29 mouse cellular contexts compared by ENCODE assay signal in the genomic region with DNA sequence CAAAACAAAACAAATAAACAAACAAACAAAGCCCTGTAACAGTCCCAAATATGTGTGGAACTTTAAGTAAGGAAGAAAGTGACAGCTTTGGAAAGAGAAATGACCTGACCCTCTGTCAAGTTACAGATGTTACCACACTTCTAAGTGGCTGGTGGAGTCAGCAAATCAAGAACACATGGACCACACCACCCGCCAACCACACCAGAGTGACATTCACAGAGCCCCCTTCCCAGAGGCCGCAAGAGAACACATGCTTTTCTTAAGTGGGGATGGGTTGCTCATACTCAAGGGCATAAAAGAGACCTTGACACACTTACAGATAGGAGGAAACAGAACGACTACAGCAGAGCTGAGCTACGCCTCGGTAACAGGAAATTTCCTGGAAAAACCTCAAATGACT. TPM values are rescaled to one million over a fixed set of nuclear protein-coding genes. Genes with fewer than 3 reads are reported as not detected.
DNase-seq lines count a peak whose midpoint lies in the region; ATAC-seq and TF ChIP-seq lines count a peak whose summit lies in the region.
"Had no signal": no experiment of that assay in that cellular context is flagged by ENCODE, and none has a peak within 500 bp of the region (broad histone marks: within the 10 kb centered on the region; RNA-seq: fewer than 3 reads in every experiment).

No protein-coding gene starts in this region.

- no peak overlapping the region for H3K4me2 ChIP-seq in embryonic facial prominence, embryonic 11.5 days (ENCODE audit: low read depth, low read length)
- no peak overlapping the region for H3K4me2 ChIP-seq in embryonic facial prominence, embryonic 15.5 days (replicated peaks)
- H3K4me2 ChIP-seq in limb, embryonic 11.5 days (ENCODE audit: low read depth, severe bottlenecking): no peak overlapping the region
- H3K4me2 ChIP-seq in lung, postnatal 0 days (replicated peaks; ENCODE audit: low read depth, low read length): no peak overlapping the region
- H3K4me2 ChIP-seq: forebrain, embryonic 12.5 days; forebrain, embryonic 15.5 days; heart, embryonic 12.5 days; heart, embryonic 15.5 days; hindbrain, embryonic 13.5 days; intestine, embryonic 15.5 days had no signal

- H3K4me1 ChIP-seq in embryonic facial prominence, embryonic 11.5 days (ENCODE audit: control insufficient read depth, insufficient read depth, low read length): no peaks in the 10 kb centered on the region
- peaks cover 10% of the 10 kb centered on the region for H3K4me1 ChIP-seq in embryonic facial prominence, embryonic 15.5 days
- 0 out of 2 replicates have a peak, but pooled peaks cover 3% of the 10 kb centered on the region for H3K4me1 ChIP-seq in limb, embryonic 11.5 days (ENCODE audit: control insufficient read depth, insufficient read depth, low read length)
- no peaks in the 10 kb centered on the region for H3K4me1 ChIP-seq in lung, postnatal 0 days (ENCODE audit: insufficient read depth, low read depth, low read length)
- H3K4me1 ChIP-seq: forebrain, embryonic 15.5 days; heart, embryonic 12.5 days; heart, embryonic 15.5 days; intestine, embryonic 15.5 days had no signal

- H3K27me3 ChIP-seq in embryonic facial prominence, embryonic 11.5 days (ENCODE audit: control insufficient read depth, insufficient read depth, low read length): no peaks in the 10 kb centered on the region
- no peaks in the 10 kb centered on the region for H3K27me3 ChIP-seq in embryonic facial prominence, embryonic 15.5 days
- no peaks in the 10 kb centered on the region for H3K27me3 ChIP-seq in limb, embryonic 11.5 days (ENCODE audit: control insufficient read depth, insufficient read depth, low read length)
- no peaks in the 10 kb centered on the region for H3K27me3 ChIP-seq in lung, postnatal 0 days (replicated peaks; ENCODE audit: insufficient read depth, low read length)
- H3K27me3 ChIP-seq: forebrain, embryonic 12.5 days; forebrain, embryonic 15.5 days; heart, embryonic 12.5 days; heart, embryonic 15.5 days; hindbrain, embryonic 13.5 days; intestine, embryonic 15.5 days had no signal

- peak; percentile 30 for DNase-seq in embryo, embryonic 11 days
- peak; percentile 48 for DNase-seq in embryonic facial prominence, embryonic 11.5 days (ENCODE audit: low spot score)
- peak; percentile 39 for DNase-seq in limb, embryonic 11.5 days (ENCODE audit: low spot score)
- DNase-seq in neural tube, embryonic 10.5 days (ENCODE audit: extremely low spot score, low spot score): no peak
- no peak for DNase-seq in lung, postnatal 0 days (ENCODE audit: low spot score)
- no peak for DNase-seq in frontal cortex, postnatal 14 days (ENCODE audit: low spot score in 2 of 2)
- DNase-seq: adrenal gland, adult 8-10 months; adrenal gland, postnatal 25 days; cerebellum, adult 11-12 months; cerebellum, adult 8-10 months; cerebellum, postnatal 10 days; cerebellum, postnatal 36 days; gastrocnemius, adult 2 months; gastrocnemius, postnatal 14 days; heart, adult 11 months; heart, postnatal 10 days; heart, postnatal 36 days; kidney, adult 11 months had no signal

- H3K9ac ChIP-seq in embryonic facial prominence, embryonic 11.5 days (replicated peaks; ENCODE audit: low read length): no peak overlapping the region
- H3K9ac ChIP-seq in embryonic facial prominence, embryonic 15.5 days: no peak overlapping the region
- H3K9ac ChIP-seq in limb, embryonic 11.5 days (ENCODE audit: low read length): no peak overlapping the region
- H3K9ac ChIP-seq in lung, postnatal 0 days (replicated peaks; ENCODE audit: low read depth): no peak overlapping the region
- H3K9ac ChIP-seq: forebrain, embryonic 12.5 days; forebrain, embryonic 15.5 days; heart, embryonic 12.5 days; heart, embryonic 15.5 days; hindbrain, embryonic 13.5 days; intestine, embryonic 15.5 days had no signal

- no peak for TF ChIP-seq EP300 in lung, postnatal 0 days (IDR thresholded peaks at IDR 0.05)

- WGBS in embryonic facial prominence, embryonic 11.5 days: 38% methylated on average over 5 of the region's 5 CpGs
- WGBS in embryonic facial prominence, embryonic 15.5 days: 35% methylated on average over 5 of the region's 5 CpGs
- 30% methylated on average over 5 of the region's 5 CpGs for WGBS in limb, embryonic 11.5 days
- whole genome bisulfite sequencing in lung, postnatal 0 days: 67% methylated on average over 5 of the region's 5 CpGs

- no peak overlapping the region for H3K4me3 ChIP-seq in embryonic facial prominence, embryonic 11.5 days (ENCODE audit: low read depth, low read length)
- H3K4me3 ChIP-seq in embryonic facial prominence, embryonic 15.5 days (replicated peaks): no peak overlapping the region
- no peak overlapping the region for H3K4me3 ChIP-seq in limb, embryonic 11.5 days (ENCODE audit: low read depth, low read length)
- H3K4me3 ChIP-seq in lung, postnatal 0 days (ENCODE audit: low read depth, low read length): no peak overlapping the region
- H3K4me3 ChIP-seq: erythroblast, embryonic 14.5 days; forebrain, embryonic 12.5 days; forebrain, embryonic 15.5 days; gastrocnemius, adult 2 months; heart, embryonic 12.5 days; heart, embryonic 15.5 days; hindbrain, embryonic 10.5 days; hindbrain, embryonic 13.5 days; intestine, embryonic 15.5 days had no signal

- H3K27ac ChIP-seq in embryonic facial prominence, embryonic 11.5 days (replicated peaks; ENCODE audit: low read depth, low read length): no peak overlapping the region
- H3K27ac ChIP-seq in embryonic facial prominence, embryonic 15.5 days (replicated peaks): 0 out of 2 replicates have a peak overlapping the region, but pooled peaks have one; percentile 39
- no peak overlapping the region for H3K27ac ChIP-seq in limb, embryonic 11.5 days (replicated peaks; ENCODE audit: low read depth, low read length)
- H3K27ac ChIP-seq in lung, postnatal 0 days (ENCODE audit: low read length): no peak overlapping the region
- H3K27ac ChIP-seq: forebrain, embryonic 12.5 days; forebrain, embryonic 15.5 days; gastrocnemius, adult 2 months; heart, embryonic 15.5 days; hindbrain, embryonic 10.5 days; hindbrain, embryonic 13.5 days; intestine, embryonic 15.5 days had no signal

- TF ChIP-seq CTCF in lung, postnatal 0 days (IDR thresholded peaks at IDR 0.05): no peak

- H3K9me3 ChIP-seq in embryonic facial prominence, embryonic 11.5 days (replicated peaks; ENCODE audit: control insufficient read depth, low read length): no peaks in the 10 kb centered on the region
- no peaks in the 10 kb centered on the region for H3K9me3 ChIP-seq in embryonic facial prominence, embryonic 15.5 days (replicated peaks)
- no peaks in the 10 kb centered on the region for H3K9me3 ChIP-seq in limb, embryonic 11.5 days (ENCODE audit: control insufficient read depth, low read length)
- H3K9me3 ChIP-seq in lung, postnatal 0 days (ENCODE audit: low read length): no peaks in the 10 kb centered on the region
- H3K9me3 ChIP-seq: forebrain, embryonic 12.5 days; forebrain, embryonic 15.5 days; heart, embryonic 12.5 days; heart, embryonic 15.5 days; hindbrain, embryonic 10.5 days; hindbrain, embryonic 13.5 days; intestine, embryonic 15.5 days had no signal

- no peaks in the 10 kb centered on the region for H3K36me3 ChIP-seq in embryonic facial prominence, embryonic 11.5 days (replicated peaks; ENCODE audit: control insufficient read depth, insufficient read depth, low read depth, low read length)
- peaks cover 15% of the 10 kb centered on the region; the same call in 1 of the 2 replicates for H3K36me3 ChIP-seq in embryonic facial prominence, embryonic 15.5 days
- H3K36me3 ChIP-seq in limb, embryonic 11.5 days (ENCODE audit: control insufficient read depth, insufficient read depth, low read length): no peaks in the 10 kb centered on the region
- no peaks in the 10 kb centered on the region for H3K36me3 ChIP-seq in lung, postnatal 0 days (ENCODE audit: insufficient read depth, low read length)
- H3K36me3 ChIP-seq: forebrain, embryonic 15.5 days; heart, embryonic 15.5 days; intestine, embryonic 15.5 days had no signal

- ATAC-seq in embryonic facial prominence, embryonic 11.5 days (replicated peaks; ENCODE audit: insufficient number of reproducible peaks, low FRiP score, low TSS enrichment, low read depth): no peak
- ATAC-seq in embryonic facial prominence, embryonic 15.5 days (ENCODE audit: insufficient number of reproducible peaks, low FRiP score, low TSS enrichment, low read depth): no peak
- no peak for ATAC-seq in limb, embryonic 11.5 days (ENCODE audit: insufficient number of reproducible peaks, low FRiP score, low TSS enrichment, low read depth)
- ATAC-seq in lung, postnatal 0 days: no peak
- ATAC-seq: activated CD4-positive, CD25-positive, alpha-beta regulatory T cell, adult 4 months; forebrain, embryonic 15.5 days; hindbrain, embryonic 16.5 days; intestine, embryonic 15.5 days had no signal

RNA-seq across cellular contexts. Expression of a gene that starts 28.4 kb away (rescaled TPM):
- 2.9 and 4.1 TPM in 2 replicates for polyA plus RNA-seq in embryonic facial prominence, embryonic 11.5 days (2014; fragmentation: Nextera tagmentation; extraction: Ambion mirVana)
- polyA plus RNA-seq in embryonic facial prominence, embryonic 15.5 days (2015; fragmentation: Nextera tagmentation; extraction: Ambion mirVana): 4.0 and 5.5 TPM in 2 replicates
- polyA plus RNA-seq in limb, embryonic 11.5 days (2014; fragmentation: Nextera tagmentation; extraction: Ambion mirVana): 4.0 and 4.2 TPM in 2 replicates
- polyA plus RNA-seq in lung, postnatal 0 days (2015; fragmentation: Nextera tagmentation; extraction: Ambion mirVana): 1.4 TPM in 2 replicates
- polyA plus RNA-seq: activated CD4-positive, CD25-positive, alpha-beta regulatory T cell, adult 4 months; erythroblast, embryonic 14.5 days had no signal

RNA-seq across cellular contexts. Expression of a gene that starts 37.1 kb away (rescaled TPM):
- 0.25 and 0.28 TPM in 2 replicates for polyA plus RNA-seq in embryonic facial prominence, embryonic 11.5 days (2014; fragmentation: Nextera tagmentation; extraction: Ambion mirVana)
- 0.27 and 0.30 TPM in 2 replicates for polyA plus RNA-seq in embryonic facial prominence, embryonic 15.5 days (2015; fragmentation: Nextera tagmentation; extraction: Ambion mirVana)
- polyA plus RNA-seq in limb, embryonic 11.5 days (2014; fragmentation: Nextera tagmentation; extraction: Ambion mirVana): 0.10 and 0.20 TPM in 2 replicates
- polyA plus RNA-seq in lung, postnatal 0 days (2015; fragmentation: Nextera tagmentation; extraction: Ambion mirVana): 0.02 TPM in 1 of 2 replicates, not detected in the other
- polyA plus RNA-seq: erythroblast, embryonic 14.5 days had no signal

Comparison
In these comparisons a context has a peak if more than half of its experiments do, and no peak if none do; other contexts are left out.
1. DNase-seq: peak in embryo, embryonic 11 days (single experiment), embryonic facial prominence, embryonic 11.5 days (single experiment) and limb, embryonic 11.5 days (single experiment); none in neural tube, embryonic 10.5 days (single experiment), lung, postnatal 0 days (single experiment) and frontal cortex, postnatal 14 days (0 of 2).